Mouse (Mus musculus) CH12.LX (cell line): ENCODE measurements around the gene Bclaf1. TPM values are rescaled to one million over a fixed set of nuclear protein-coding genes. Genes with fewer than 3 reads are reported as not detected.

ENCODE experiments used
- DNase-seq: peaks from one replicate; pipeline ENCODE4 v3.0.0-alpha.2; 2013; ENCODE audit errors: extremely low read depth
- H3K27ac ChIP-seq: 2 replicates; pipeline ENCODE4 v1.5.1; 2012; ENCODE audit warnings: low read depth, mild to moderate bottlenecking, control low read depth, moderate library complexity; ENCODE audit not compliant: insufficient read depth
- H3K27me3 ChIP-seq: replicated peaks from 2 replicates; pipeline ENCODE3; 2012; ENCODE audit warnings: inconsistent platforms
- H3K36me3 ChIP-seq, 2 experiments: replicated peaks in 1 of 2; 2 replicates each; pipeline versions ENCODE3 to v1.6.1; 2012; ENCODE audit warnings: inconsistent platforms in 1 of 2, low read length in 1 of 2, mild to moderate bottlenecking in 1 of 2, mixed read lengths in 1 of 2, moderate library complexity in 1 of 2; ENCODE audit not compliant: control insufficient read depth in 1 of 2, insufficient read depth in 1 of 2
- H3K4me1 ChIP-seq, 2 experiments: 2 replicates each; pipeline ENCODE4 v1.6.1; 2012; ENCODE audit warnings: inconsistent platforms in 1 of 2, moderate library complexity in 1 of 2; ENCODE audit not compliant: insufficient read depth in 2 of 2, control insufficient read depth in 1 of 2
- H3K4me2 ChIP-seq: 2 replicates; pipeline ENCODE4 v1.6.1; 2012; ENCODE audit warnings: low read depth, mild to moderate bottlenecking, control low read depth; ENCODE audit not compliant: poor library complexity, insufficient read depth, severe bottlenecking
- H3K4me3 ChIP-seq, 3 experiments: fragments of 150-350 bp in 1 of 3; sonication (generic) in 1 of 3; replicated peaks in 1 of 3; 2 replicates each; pipeline versions ENCODE3 to v1.5.1; 2011 to 2012; ENCODE audit warnings: low read depth in 2 of 3, low read length in 2 of 3, mild to moderate bottlenecking in 2 of 3, moderate library complexity in 2 of 3, control low read depth in 1 of 3, improper control_type of control experiment in 1 of 3, inconsistent platforms in 1 of 3, mixed read lengths in 1 of 3; ENCODE audit not compliant: poor library complexity in 1 of 3
- H3K79me2 ChIP-seq: replicated peaks from 2 replicates; pipeline ENCODE4 v1.6.1; 2012; ENCODE audit warnings: mild to moderate bottlenecking, moderate library complexity; ENCODE audit not compliant: control insufficient read depth, poor library complexity, insufficient read depth, severe bottlenecking; ENCODE audit errors: extremely low read depth
- H3K9ac ChIP-seq: 2 replicates; pipeline ENCODE4 v1.6.1; 2012; ENCODE audit warnings: low read depth, mild to moderate bottlenecking, control low read depth, moderate library complexity; ENCODE audit not compliant: insufficient read depth
- H3K9me3 ChIP-seq: replicated peaks from 2 replicates; pipeline ENCODE3; 2012; ENCODE audit warnings: low read length, inconsistent platforms, mixed read lengths
- BHLHE40 ChIP-seq: IDR thresholded peaks from 2 replicates; pipeline ENCODE4 v1.6.1; 2011; ENCODE audit warnings: mild to moderate bottlenecking, low read depth, low read length, improper control_type of control experiment
- CHD2 ChIP-seq: IDR thresholded peaks from 2 replicates; pipeline ENCODE4 v1.6.1; 2011; ENCODE audit warnings: low read length, improper control_type of control experiment
- CTCF ChIP-seq, 2 experiments: IDR thresholded peaks in 1 of 2; conservative IDR thresholded peaks in 1 of 2; 2 replicates each; pipeline ENCODE4 v1.5.1; 2011 to 2012; ENCODE audit warnings: low read depth in 2 of 2, low read length in 2 of 2, improper control_type of control experiment in 1 of 2, inconsistent platforms in 1 of 2, mild to moderate bottlenecking in 1 of 2, moderate library complexity in 1 of 2
- E2F4 ChIP-seq: IDR thresholded peaks from 2 replicates; pipeline ENCODE4 v1.6.1; 2011; ENCODE audit warnings: low read depth, low read length, improper control_type of control experiment; ENCODE audit not compliant: insufficient replicate concordance
- ELF1 ChIP-seq: IDR thresholded peaks from 2 replicates; pipeline ENCODE4 v1.6.1; 2014; ENCODE audit warnings: low read depth, mild to moderate bottlenecking, inconsistent platforms, low read length, improper control_type of control experiment
- EP300 ChIP-seq: IDR thresholded peaks from 2 replicates; pipeline ENCODE4 v1.6.1; 2011; ENCODE audit warnings: low read length, improper control_type of control experiment
- ETS1 ChIP-seq: conservative IDR thresholded peaks from 2 replicates; pipeline ENCODE4 v1.6.1; 2012; ENCODE audit warnings: low read depth, mild to moderate bottlenecking, inconsistent platforms, low read length, improper control_type of control experiment, moderate library complexity
- GABPA ChIP-seq: IDR thresholded peaks from 2 replicates; pipeline ENCODE4 v1.6.1; 2012; ENCODE audit warnings: low read depth, low read length, improper control_type of control experiment, inconsistent platforms; ENCODE audit not compliant: insufficient replicate concordance
- HCFC1 ChIP-seq: IDR thresholded peaks from 2 replicates; pipeline ENCODE4 v1.6.1; 2012; ENCODE audit warnings: low read depth, mild to moderate bottlenecking, inconsistent platforms, low read length, improper control_type of control experiment
- JUND ChIP-seq: conservative IDR thresholded peaks from 2 replicates; pipeline ENCODE4 v1.6.1; 2011; ENCODE audit warnings: low read depth, low read length, improper control_type of control experiment
- KAT2A ChIP-seq: IDR thresholded peaks from 2 replicates; pipeline ENCODE4 v1.6.1; 2012; ENCODE audit warnings: low read length, improper control_type of control experiment, inconsistent platforms; ENCODE audit not compliant: insufficient replicate concordance
- MAFK ChIP-seq: IDR thresholded peaks from 2 replicates; pipeline ENCODE4 v1.6.1; 2011; ENCODE audit warnings: low read length, improper control_type of control experiment; ENCODE audit not compliant: insufficient replicate concordance
- MAX ChIP-seq: IDR thresholded peaks from 2 replicates; pipeline ENCODE4 v1.6.1; 2011; ENCODE audit warnings: low read length, improper control_type of control experiment
- MAZ ChIP-seq: IDR thresholded peaks from 2 replicates; pipeline ENCODE4 v1.6.1; 2012; ENCODE audit warnings: low read depth, mild to moderate bottlenecking, inconsistent platforms, low read length, improper control_type of control experiment, moderate library complexity
- MEF2A ChIP-seq: IDR thresholded peaks from 2 replicates; pipeline ENCODE4 v1.6.1; 2014; ENCODE audit warnings: low read depth, mild to moderate bottlenecking, inconsistent platforms, low read length, improper control_type of control experiment, borderline replicate concordance
- POLR2AphosphoS2 ChIP-seq: IDR thresholded peaks from 2 replicates; pipeline ENCODE4 v1.6.1; 2011; ENCODE audit warnings: low read depth, low read length, improper control_type of control experiment
- RAD21 ChIP-seq: IDR thresholded peaks from 2 replicates; pipeline ENCODE4 v1.6.1; 2011; ENCODE audit warnings: low read depth, mild to moderate bottlenecking, low read length, improper control_type of control experiment, moderate library complexity
- RCOR1 ChIP-seq: conservative IDR thresholded peaks from 2 replicates; pipeline ENCODE4 v1.6.1; 2012; ENCODE audit warnings: low read depth, mild to moderate bottlenecking, inconsistent platforms, low read length, improper control_type of control experiment
- SIN3A ChIP-seq: IDR thresholded peaks from 2 replicates; pipeline ENCODE4 v1.6.1; 2012; ENCODE audit warnings: low read length, improper control_type of control experiment, inconsistent platforms
- SMC3 ChIP-seq: IDR thresholded peaks from 2 replicates; pipeline ENCODE4 v1.6.1; 2011; ENCODE audit warnings: low read depth, low read length, improper control_type of control experiment
- TCF12 ChIP-seq: IDR thresholded peaks from 2 replicates; pipeline ENCODE4 v1.6.1; 2014; ENCODE audit warnings: low read depth, mild to moderate bottlenecking, inconsistent platforms, low read length, improper control_type of control experiment
- UBTF ChIP-seq: IDR thresholded peaks from 2 replicates; pipeline ENCODE4 v1.6.1; 2012; ENCODE audit warnings: low read depth, mild to moderate bottlenecking, inconsistent platforms, low read length, improper control_type of control experiment, moderate library complexity
- ZKSCAN1 ChIP-seq: IDR thresholded peaks from 2 replicates; pipeline ENCODE4 v1.6.1; 2012; ENCODE audit warnings: low read depth, inconsistent platforms, low read length, improper control_type of control experiment, borderline replicate concordance
- ZMIZ1 ChIP-seq: IDR thresholded peaks from 2 replicates; pipeline ENCODE4 v1.6.1; 2012; ENCODE audit warnings: low read depth, mild to moderate bottlenecking, inconsistent platforms, low read length, improper control_type of control experiment
- dilution Hi-C: fragments of 300-500 bp; cut with MboI; formaldehyde crosslinking; loops from 2 replicates; pipeline ENCODE4 v1.14.3; 2020; ENCODE audit warnings: low sequenced_read_pairs; ENCODE audit not compliant: extremely low pct_unique_long_range_greater_than_20kb, extremely low pct_ligation_motif_present
- in situ Hi-C: fragments of 300-500 bp; cut with MboI; formaldehyde crosslinking; loops from 3 replicates; pipeline ENCODE4 v1.14.3; 2019; ENCODE audit warnings: low sequenced_read_pairs, low pct_ligation_motif_present, low pct_unique_long_range_greater_than_20kb, mixed read lengths
- polyA plus RNA-seq: library from polyadenylated mRNA; unstranded; fragments of >175 nt; gene quantifications from 2 replicates; pipeline ENCODE4 v1.2.1, GENCODE M21; 2012; ENCODE audit warnings: low read depth; ENCODE audit not compliant: insufficient read length
- total RNA-seq, 2 experiments: library from RNA; depleted of rRNA; stranded (reverse); fragments of 300-350 nt in 1 of 2; fragments of >200 nt in 1 of 2; gene quantifications; 2 replicates each; pipeline ENCODE4 v1.2.3; 2012 to 2014

Bclaf1 gene
- total and polyA plus RNA-seq, 3 experiments = 84.2 to 242 (median 186) TPM

- dilution Hi-C loops (no loop called here), in situ Hi-C loops (no loop called here)
- no peak for DNase-seq
- H3K9me3 ChIP-seq = peaks cover 7% of the 10 kb centered on the region
- TF ChIP-seq MAX (no peak), ZMIZ1 (no peak), E2F4 (no peak), JUND (no peak), RAD21 (no peak), ZKSCAN1 (no peak), EP300 (no peak), ELF1 (no peak), UBTF (no peak), CTCF (conservative IDR thresholded peaks at IDR 0.05 in 1 of 2, IDR thresholded peaks at IDR 0.05 in 1 of 2; ENCODE audit: low read depth in 2 of 2, low read length in 2 of 2) (no peak), MEF2A (no peak), TCF12 (no peak), BHLHE40 (no peak), MAFK (no peak), POLR2AphosphoS2 (no peak), RCOR1 (no peak), HCFC1 (no peak), MAZ (no peak), ETS1 (no peak)
- H3K9ac ChIP-seq = no peak overlapping the region
- no peaks in the 10 kb centered on the region for H3K27me3 ChIP-seq
- no peak overlapping the region for H3K27ac ChIP-seq
- no peaks in the 10 kb centered on the region for H3K79me2 ChIP-seq
- H3K4me2 ChIP-seq = no peak overlapping the region
- peaks cover 49 to 98% of the 10 kb centered on the region in 2 experiments for H3K36me3 ChIP-seq
- H3K4me1 ChIP-seq = peaks cover 3 to 12% of the 10 kb centered on the region in 2 experiments; a peak in 3 of 4 replicates
- H3K4me3 ChIP-seq = no peak overlapping the region
These were observed 39.0 kb upstream of the Bclaf1 start for GRCm38 (mm10) chr10:20273278-20273677.

GRCm38 (mm10) chr10:20274022-20274421, 38.2 kb upstream of the Bclaf1 start:
- peaks cover 0 to 4% of the 10 kb centered on the region in 2 experiments; a peak in 1 of 4 replicates for H3K4me1 ChIP-seq
- peaks cover 55 to 99% of the 10 kb centered on the region in 2 experiments for H3K36me3 ChIP-seq
- in situ Hi-C loops (no loop called here), dilution Hi-C loops (no loop called here)
- no peak overlapping the region for H3K9ac ChIP-seq
- H3K4me3 ChIP-seq = no peak overlapping the region
- DNase-seq = no peak
- TF ChIP-seq SMC3 (no peak), CHD2 (no peak), ZKSCAN1 (no peak), MAFK (no peak), SIN3A (no peak), GABPA (no peak), KAT2A (no peak)
- no peak overlapping the region for H3K27ac ChIP-seq
- H3K9me3 ChIP-seq = peaks cover 7% of the 10 kb centered on the region
- H3K79me2 ChIP-seq = no peaks in the 10 kb centered on the region
- no peaks in the 10 kb centered on the region for H3K27me3 ChIP-seq
- no peak overlapping the region for H3K4me2 ChIP-seq
